Mouse (Mus musculus) kidney, postnatal 25 days (tissue): ENCODE measurements around the gene Cdca7.

Source experiments
- DNase-seq, 2 experiments: peaks; one replicate each; pipeline ENCODE4 v3.0.0; 2021; ENCODE audit warnings: mixed read lengths in 2 of 2

Cdca7 gene

DNA sequence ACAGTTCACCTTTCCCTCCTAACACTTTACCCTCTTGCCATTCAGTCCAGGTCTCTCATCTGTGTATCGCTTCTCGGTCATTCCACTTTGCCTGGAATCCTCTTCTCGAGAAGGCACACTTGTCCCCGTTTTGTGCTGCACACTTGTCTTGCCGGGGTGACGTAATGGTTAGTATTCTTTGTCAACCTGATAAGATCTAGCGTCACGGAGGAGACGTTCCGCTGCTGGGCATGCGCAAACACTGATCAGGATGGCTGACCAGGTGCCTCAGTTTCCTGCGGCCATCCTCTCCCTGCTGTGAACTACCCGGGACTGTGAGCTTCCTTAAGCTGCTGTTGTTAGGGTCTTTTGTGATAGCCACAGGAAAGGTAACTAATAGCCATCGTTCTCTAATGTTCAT, 17.1 kb downstream of the Cdca7 start:
- DNase-seq = no peak

DNA sequence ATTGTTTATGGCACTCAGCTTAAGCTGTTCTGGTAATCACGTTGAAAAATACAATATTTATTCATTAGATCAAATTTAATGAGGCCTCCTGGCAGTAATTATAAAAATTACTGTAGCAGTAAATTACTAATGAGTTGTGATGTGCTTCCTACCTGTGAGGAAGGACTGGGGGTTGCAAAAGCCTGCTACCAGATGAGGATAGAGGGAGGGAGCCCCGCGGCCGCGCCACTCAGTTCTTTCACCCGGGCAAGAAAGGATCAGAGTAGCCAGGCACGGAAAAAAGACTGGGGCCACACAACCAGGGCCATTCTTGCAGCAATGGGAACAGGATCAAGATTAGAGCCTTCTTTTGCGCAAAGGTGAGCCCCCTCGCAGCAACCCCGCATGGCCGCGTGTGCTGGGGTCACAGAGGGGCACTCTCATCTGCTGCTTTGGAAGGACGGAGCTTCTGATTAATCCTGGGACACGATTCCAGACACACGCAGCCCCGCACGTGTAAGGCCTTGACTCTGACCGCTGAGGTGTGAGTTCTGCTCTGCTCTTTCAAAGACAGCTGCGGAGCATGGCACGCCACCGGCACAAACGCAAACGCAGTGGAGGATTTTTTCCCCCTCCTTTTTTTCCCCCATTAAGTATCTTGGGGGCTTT, 23.2 kb downstream of the Cdca7 start:
- no peak for DNase-seq

DNA sequence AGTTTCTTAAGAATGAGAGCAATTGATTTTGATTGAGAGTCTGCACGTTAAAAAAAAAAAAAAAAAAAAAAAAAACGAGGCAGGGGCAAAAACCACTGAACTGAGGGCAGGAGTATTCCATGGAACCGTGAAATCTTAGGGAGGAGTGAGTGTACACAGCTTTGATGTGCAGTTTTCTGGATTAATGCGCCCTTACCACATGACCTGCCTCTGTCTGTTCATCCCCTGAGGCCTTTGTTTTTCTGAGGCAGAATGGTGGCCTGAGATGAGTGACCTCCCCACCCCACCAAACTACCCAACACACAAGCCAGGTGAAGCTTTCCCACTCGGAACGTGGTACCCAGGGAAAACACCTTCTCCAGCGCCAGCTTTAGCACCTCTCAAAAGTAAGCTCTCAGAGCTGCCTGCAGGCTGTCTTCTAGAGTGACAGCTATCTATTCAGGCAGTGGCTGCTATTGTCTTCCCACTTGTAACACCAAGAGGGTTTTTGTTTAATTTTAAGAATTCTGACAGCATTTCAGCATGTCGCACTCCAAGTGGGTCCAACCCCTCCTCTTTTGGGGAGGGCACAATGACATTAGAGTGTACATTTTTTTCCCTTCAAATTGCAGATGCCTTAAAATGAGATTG, 23.9 kb downstream of the Cdca7 start:
- no peak for DNase-seq

DNA sequence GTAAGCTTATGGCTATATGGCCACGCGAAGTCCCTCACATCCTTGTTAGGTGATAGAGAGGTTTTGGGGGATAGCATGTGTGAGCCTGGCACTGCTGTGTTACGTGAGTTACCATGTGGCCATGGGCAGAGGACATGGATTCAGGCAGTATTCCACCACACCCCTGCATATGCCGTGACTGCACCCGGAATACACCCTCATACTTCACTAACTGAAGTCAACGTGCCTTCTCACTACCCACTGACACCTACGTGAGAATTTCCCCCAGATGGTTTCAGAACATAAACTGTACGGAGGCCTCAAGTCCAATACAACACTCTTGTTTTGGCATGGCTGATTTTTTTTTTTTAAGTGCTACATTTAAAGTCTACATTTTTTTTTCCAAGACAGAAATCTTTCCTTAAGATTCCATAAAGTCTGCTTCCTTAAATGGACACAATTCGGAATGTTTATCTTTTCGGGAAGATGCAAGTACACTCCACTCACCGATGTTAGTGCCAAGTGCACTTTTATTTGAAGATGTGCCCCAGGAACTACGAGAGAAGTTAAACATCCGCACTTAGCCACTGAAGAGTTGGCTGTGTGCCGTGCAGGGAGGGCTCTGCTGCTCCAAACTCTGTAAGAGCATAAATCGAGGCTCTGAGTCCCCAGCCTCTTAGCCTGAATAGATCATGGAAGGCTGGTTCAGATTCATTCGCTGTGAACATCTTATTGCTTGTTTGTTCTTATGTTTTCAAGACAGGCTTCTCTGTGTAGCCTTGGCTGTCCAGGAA, 26.3 kb downstream of the Cdca7 start:
- no peak for DNase-seq

DNA sequence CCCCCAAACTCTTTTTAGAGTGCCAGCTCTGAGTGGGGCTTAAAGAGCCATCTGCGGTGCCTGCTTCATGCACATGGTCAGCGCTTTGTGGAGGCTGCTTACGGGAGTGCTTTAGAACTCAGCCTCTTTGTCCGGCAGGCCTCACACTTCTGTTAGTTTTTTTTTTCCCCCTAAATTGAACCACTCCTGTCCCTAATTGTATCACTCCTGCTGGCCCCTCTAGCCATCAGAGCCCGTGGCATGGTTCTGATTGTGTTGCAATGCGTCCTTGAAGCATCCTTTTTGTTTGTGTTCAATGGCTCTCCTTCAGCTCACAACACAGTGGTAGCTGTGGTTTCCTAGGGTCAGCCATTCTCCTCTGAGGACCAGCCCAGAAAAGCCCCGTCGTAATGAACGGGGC, 27.7 kb downstream of the Cdca7 start:
- DNase-seq = no peak

DNA sequence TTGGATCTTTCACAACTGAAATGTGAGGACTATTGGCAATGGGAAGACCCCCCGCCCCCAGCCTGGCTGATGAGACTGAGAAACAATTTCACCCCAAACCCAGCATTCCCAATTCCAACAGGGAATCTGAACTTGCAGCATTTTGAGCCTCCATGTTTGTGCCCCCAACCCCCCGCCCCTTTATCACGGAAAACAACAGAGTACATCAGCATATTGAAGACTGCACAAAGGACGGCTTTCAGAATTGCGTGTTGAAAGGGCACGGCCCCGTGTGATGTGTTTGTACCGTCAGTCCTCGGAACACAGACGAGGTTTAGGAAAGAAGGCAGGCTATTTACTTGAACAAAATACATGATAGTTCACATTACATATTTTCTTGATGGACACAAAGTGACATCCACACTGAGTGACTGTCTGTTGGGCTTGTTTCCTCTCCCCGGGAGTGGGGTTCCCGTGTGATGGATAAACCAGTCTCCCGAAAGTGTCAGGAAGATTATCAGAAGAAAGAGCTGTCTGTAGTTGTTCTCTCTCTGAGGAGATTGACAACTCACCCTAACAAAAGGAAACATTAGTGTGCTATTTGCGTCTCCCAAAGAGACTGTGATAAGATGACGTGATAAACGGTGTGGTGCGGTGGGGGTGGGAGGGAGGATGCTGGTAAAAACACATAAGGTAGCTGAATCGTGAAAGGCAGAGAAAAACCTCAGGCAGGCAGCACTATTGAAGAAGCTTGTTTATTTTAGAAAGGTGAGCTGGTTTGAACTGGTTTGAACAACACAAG, 32.1 kb downstream of the Cdca7 start:
- DNase-seq = no peak

DNA sequence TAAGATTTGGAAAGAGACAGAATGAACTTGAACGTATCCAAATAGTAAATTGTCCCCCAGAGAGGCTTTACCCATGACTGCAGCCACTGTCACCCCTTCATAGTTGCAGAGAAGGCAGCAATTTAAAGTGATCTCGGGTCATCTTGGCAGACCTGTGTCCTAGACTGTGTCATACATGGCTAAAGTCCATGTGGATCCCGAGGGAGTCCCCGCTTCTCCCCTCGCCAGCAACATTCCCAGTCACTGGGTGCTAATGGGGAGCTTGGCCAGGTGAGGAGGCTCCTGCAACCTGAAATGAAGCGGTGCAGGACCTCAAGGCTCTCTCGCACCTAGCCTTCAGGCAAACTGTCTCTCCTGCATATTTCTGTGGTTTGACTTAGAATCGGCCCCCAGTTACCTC, 32.9 kb downstream of the Cdca7 start:
- DNase-seq = no peak

DNA sequence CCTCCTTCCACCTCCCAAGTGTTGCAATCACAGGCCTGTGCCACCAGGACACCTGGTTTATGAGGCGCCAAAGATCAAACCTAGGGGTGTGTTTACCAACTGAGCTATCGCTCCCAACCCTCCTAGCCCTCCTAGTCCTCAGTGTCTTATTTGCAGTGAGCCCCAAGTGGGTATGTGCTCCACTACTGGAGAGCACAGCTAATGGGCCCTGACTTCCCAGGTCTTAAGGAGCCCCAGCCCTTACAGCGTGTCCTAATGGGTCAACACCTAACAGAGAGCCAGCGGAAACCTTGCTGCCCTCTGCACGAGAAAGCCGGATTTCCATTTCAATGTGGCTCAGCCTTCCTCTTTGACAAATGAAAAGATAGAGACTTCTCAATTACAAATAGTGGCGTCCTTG, 39.6 kb downstream of the Cdca7 start:
- no peak for DNase-seq

DNA sequence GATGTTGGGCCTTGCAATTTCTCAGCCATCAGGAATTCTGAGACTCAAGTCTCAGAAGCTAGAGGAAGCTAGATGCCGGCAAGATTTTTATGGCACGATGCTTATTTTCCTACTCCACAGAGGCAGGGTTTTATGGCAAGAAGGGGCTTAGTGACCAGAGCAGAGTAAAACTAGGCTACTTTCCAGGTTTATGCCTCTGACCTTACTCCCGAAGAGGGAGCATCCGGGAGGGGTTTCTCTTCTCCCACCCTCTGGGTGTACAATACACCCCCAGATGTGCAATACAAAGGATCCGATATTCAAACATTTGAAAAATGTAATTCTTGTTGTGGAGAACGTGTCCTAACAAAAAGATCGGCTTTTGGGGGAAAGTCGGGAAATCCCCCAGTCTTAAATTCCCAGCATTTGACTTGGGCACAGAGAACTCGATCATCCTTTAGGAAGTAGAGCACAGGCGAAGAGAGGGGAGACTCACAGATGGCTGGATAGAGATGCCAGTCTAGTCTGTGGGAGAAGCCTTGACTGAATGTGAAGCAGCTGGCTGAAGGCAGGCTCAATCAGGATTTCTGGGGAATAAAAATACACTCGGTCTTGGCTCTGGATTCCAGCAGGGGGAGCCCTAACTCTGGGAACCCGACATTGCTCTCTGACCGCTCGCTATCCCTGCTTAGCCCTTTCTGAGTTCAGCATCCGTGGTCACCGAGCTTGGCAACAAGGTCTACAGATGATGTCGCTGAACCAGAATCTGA, 40.2 kb downstream of the Cdca7 start:
- DNase-seq = peak; percentile 74 to 88

DNA sequence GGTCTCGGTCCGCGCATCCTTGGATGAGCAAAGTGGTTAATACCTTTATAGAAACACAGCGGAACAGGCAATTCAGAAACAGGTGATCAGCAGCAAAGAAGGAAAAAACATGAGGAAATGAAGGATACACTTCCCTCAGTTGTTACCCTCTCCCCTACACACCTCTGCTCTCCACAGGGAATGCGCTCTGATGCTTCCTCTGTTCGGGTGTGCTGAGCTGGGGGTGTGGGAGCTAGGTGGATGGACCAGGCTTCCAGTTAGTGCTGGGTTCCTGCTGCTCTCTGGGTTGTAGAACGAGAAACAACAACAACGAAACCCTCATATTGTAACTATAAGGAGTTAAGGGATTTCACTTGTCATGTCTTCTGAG, 40.7 kb downstream of the Cdca7 start:
- DNase-seq = no peak

DNA sequence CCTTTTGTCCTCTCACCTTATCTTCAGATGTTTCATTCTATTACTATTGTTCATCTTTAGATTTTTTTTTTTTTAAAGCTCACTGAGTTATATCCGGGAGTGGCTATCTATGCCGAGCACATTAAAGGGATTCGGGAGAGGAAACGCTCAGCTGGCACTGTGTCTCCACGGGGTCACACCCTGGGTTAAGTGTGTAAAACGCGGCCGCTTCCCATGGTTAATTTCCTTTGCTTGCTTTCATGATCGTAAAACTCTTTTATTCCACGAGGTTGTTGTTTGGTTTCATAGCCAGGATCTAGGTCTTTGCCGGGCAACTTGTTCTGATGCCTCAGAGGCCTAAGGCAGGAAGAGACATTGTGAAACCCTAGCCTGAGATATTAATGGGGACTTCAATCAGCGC, 48.1 kb downstream of the Cdca7 start:
- DNase-seq = no peak

DNA sequence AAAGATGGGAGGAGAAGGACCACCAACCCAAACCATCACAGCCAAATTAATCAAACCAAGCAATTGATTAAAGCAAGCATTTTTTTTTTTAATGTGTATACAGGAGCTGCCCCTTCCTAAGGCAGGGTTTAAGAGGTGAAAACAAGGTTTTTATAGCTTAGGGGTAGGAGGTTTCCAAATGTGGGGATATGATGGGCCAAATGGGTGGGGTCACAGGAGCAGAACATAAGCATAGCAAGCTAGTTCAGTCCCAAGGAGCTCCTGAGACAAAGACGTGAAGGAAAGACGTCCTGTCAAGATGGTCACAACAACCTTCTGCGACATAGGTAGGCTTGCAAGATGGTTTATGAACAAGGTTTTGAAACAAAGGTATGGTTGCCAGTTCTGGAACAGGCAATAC, 49.6 kb downstream of the Cdca7 start:
- DNase-seq = no peak

DNA sequence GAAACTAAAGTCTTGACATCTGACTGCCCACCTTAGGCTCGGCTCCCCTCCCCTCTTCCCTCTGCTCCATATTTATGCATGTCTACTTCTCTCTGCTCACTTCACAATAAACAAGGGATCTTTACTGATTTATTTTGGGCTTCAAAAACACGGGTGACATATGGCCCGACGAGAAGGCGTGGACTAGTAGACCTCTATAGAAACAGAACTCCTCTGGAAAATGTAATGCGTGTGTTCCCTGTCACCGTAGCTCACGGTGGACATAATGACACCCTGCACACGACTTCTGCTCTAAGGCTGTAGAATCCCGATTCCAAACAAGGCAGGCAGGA, 53.0 kb downstream of the Cdca7 start:
- DNase-seq = no peak

DNA sequence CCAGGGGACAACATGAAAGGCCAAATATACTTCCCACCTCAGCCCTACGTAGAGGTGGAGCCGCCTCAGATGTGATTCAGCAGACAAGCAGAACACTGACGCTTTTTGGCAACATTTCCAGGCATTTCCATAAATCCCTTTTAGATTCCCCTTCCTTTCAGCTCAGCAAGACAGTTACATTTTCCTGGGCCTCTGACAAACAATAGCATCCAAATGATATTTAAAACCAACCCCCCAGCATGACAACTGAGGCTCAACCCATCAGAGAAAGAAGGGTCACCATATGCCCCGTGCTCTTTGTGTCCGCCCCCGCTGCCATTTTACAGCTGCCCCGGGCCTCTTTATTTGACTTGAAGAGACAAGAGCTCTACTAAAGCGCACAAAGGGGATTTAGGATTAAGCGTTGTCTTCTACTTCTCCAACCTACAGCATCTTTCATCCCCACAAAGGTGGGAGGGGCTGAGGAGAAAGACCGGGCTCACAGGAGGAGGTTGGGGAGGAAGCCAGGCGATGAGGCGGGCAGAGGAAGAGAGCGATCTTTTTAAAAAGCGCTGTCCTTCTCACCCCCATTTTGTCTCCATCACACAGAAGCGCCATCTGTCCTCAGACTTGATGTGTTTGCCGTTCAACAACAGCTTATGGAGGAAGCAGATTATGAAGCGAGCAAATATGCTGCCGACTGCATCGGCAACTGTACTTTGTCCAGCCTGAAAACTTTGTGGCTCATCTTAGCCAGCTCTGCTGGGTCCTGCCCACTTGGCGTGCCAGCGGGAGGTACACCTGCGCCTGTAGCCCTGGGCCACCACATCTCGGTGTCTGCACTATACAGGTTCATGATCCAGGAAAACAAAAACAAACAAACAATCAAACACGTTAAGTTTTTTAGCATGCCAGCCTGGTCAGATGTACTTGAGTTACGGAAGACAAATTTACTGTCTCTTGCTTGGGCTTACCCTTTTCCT, 53.7 kb downstream of the Cdca7 start:
- no peak for DNase-seq

DNA sequence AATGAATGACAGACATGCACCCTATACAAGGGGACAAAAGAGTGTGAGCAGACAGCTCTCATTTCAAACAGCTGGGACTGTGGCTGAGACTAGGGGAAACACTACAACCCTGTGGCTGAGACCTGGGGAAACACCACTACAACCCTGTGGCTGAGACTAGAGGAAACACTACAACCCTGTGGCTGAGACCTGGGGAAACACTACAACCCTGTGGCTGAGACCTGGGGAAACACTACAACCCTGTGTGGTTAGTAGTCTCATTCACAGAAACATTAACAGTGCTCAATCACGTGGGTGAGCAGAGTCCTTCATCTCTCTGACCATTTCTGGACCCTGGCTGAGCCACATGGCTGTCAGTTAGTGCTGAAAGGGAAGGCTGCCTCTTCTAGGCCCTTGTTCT, 59.9 kb downstream of the Cdca7 start:
- DNase-seq = no peak
